Mouse (Mus musculus) large intestine, adult 2 months (tissue): ENCODE results near the gene Pcnx4. TPM values are rescaled to one million over a fixed set of nuclear protein-coding genes. Genes with fewer than 3 reads are reported as not detected.
A peak's percentile ranks its signal among the peaks of the same experiment; 100 is the strongest.

Source experiments
- DNase-seq: peaks from one replicate; pipeline ENCODE4 v3.0.0-alpha.2; 2012; ENCODE audit warnings: low read depth, low spot score
- WGBS: fragments of 180-500 bp; shearing (Covaris S2); methylation state at CpG from one replicate; pipeline ENCODE4 v1.1.7; 2018; 5-methylcytosine and 5-hydroxymethylcytosine counted together
- polyA plus RNA-seq: library from polyadenylated mRNA; depleted of rRNA; stranded (reverse); fragments of >200 nt; gene quantifications from 2 replicates; pipeline ENCODE4 v1.2.3, GENCODE M21; 2012; rRNA removed

Gene Pcnx4
- polyA plus RNA-seq, result 1.3 and 1.5 TPM in 2 replicates

DNA sequence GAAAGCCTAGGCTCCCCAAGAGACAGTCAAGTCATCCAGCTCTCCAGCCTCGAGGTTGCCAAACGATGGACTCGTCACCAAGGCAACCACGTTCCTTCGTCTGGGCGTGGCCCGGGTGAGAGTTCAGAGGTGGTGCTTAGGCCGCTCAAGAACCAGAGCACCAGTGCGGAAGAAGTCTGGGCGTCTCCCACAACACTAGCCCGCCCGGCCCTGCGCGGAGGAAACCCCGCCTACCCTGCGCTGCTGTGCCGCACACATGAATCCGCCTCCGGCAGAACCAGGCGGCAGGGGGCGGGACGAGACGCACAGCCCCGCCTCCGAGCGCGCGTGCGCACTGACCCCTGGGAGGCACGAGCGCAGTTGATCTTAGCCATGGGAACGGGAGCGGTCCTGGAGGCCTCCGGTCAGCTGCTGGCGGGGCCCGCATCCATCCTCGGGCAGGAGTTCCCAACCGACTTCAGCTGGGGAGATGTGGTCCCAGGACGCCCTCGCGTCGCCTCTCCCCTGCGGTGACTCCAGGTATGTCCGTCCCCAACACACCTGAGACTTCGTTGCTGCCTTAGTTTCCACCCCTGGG, at the start of gene Pcnx4:
Pcnx4 (plus strand) TSS at position 363 of the 577 bp plus-strand sequence.
- peak; percentile 88 for DNase-seq

DNA sequence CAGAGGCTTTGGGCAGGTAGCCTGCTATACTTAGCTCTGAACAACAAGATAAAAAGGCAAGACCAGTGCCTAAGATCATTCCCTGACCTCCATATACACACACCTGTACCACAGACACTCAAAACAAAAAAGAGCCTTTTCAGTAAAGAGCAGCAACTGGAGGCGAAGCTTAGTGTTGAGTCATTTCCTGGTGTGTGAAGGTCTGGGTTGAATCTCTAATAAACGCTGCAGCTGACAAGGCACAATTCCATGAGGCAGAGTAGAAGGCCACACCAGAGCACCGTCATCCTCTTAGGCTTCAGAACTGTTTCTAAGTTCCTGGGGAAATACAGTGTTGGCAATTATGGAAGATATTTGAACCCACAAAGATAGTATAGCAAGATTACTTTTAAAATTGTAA, 48.7 kb upstream of the Pcnx4 start:
- DNase-seq, result no peak
- WGBS, result 47% methylated on average over 3 of the region's 3 CpGs

More for the DNA sequence above, at the start of gene Pcnx4:
- under 1% methylated on average over 45 of the region's 45 CpGs for WGBS

DNA sequence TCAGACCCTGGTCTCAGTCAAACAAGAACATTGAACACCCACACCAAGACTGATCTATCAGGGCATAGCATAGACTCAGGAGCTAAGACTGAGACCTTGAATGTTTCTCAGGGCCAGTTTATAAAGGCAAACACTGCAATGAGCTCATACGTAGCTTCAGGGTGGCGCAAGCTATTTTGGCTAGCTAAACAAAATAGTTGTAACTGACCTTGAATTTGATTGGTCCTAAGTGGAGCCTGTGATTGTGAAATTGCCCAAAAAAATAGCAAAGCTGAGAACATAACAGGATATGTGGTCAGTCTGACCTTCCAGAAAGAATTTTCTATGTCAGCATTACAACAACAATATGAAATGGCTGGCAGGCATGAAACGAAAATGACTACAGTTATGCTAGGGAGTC, 46.2 kb upstream of the Pcnx4 start:
- 56% methylated on average over 3 of the region's 3 CpGs for WGBS
- DNase-seq, result no peak

DNA sequence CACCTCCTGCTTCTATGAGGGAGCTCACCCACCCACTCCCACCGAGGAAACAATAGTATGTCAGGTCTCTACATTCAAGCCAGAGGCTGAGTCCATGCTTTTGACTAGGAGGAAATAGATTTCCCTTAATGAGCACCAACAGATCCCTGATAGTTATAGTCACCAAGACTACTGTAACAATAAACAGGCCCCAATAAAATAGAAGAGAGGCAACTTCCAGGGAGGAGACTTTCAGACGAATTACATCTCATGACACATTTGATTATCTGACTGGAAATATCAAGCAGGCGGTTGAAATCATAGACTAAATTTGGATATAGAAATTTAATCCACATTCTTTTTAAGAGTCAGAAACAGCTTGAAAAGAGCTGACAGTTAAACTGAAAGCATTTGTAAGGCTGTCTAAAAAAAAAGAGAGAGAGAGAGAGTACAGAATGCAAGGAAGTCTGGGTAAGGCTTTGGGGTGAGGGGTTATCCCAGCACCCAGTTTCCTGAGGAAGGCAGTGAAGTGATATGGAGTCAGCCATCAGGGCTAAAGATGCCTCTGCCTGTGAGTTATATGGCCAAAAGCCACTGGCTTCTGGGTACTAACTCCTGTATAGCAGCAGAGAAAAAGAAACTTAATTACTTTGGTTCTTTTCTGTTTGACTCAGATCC, 45.0 kb upstream of the Pcnx4 start:
- DNase-seq, result no peak
- 38% methylated on average over 3 of the region's 3 CpGs for WGBS

DNA sequence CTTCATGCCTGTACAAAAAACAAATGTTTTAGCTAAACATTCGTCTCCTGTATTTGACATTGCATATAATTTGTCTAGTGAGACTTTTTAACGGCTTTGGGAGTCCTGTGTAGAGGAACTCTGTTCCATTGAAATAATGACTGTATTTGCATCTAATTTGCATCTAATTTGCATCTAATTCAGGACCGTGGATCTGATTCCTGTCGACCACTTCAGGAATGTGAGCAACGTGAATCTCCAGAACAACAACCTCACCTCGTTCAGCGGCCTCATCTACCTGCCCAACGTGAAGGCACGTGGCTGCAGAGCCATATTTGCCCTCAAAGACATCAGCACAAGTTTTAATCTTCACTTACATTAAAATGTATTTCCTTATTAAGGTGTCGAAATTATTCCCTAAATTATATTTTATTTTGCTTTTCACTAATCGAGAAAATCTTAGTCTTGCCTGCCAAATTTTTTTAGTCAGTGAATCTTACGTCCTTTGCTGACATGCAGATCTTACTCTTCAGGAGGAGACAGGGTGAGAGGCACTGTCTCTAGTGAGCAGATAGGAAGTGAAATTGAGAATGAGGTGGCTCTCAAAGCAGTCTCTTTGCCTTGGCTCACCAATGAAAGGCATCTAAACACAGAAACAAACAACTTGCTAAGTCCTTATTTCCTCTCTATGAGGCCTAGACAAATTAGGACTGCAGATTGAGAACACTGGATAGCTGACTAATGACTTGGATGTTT, 39.1 kb upstream of the Pcnx4 start:
- no peak for DNase-seq
- WGBS, result 75% methylated on average over 12 of the region's 12 CpGs

DNA sequence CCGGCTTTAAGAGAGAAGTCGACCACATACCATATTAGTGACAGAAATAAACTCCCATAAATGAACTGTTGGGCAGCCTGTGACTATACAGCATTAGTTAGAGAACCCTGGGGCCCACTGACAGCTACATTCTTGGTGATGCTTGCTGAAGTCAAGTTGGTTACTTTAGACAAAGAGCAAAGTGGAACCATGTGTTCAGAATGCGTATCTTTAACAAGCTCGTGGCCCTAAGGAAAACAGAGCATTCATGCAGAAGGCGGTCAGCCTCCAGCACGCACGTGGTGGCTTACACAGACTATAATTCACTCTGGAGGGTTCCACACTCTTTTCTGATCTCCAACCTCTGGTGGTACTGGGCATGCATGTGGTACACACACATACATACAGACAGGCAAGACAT, 26.6 kb upstream of the Pcnx4 start:
- 76% methylated on average over 7 of the region's 7 CpGs for WGBS
- no peak for DNase-seq

DNA sequence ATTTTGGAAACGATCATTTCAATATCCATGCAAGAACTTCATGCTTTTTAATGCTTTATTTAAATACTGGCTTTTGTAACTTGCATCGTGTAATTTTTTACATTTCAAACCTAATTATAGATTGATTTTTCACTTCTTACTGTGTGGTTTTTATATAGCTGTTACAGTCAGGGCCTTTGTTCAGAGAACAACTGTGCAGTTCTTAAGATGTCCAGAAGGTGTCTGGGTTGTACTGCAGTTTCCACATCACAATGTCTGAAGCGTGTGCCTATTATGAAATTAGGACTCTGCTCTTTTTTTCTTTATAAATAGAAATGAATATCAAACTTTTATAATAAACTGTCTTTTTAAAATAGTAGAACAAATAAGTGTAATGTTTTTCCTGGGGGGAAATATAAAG, 20.7 kb upstream of the Pcnx4 start:
- WGBS, result 58% methylated on average over 3 of the region's 3 CpGs
- DNase-seq, result no peak

DNA sequence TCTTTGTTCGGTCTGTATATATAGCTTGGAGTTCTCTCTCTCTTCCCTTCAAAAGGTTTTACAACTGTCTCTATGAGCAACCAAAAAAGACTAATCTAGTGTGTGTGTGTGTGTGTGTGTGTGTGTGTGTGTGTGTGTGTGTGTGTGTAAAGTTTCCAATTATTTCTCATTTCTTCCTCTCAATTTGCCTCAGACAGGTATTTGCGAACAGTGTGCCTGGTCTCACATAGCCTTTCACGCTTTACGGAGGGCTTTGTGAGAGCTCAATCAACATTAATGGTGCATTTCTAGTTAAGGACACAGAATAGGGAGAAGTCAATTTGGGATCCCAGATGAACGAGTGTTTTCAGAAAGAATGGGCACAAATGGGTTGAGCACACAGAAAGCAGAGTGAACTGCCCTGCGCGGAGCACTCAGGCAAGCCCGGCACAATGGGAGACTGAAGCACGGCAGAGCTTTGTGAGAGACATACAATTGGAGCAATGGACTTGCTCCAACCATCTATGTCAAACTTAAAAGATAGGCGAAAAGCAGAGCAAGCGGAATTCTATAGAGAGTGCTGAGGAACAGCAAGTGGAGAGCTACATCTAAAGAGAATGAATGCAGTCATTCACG, 18.0 kb upstream of the Pcnx4 start:
- 83% methylated on average over 12 of the region's 12 CpGs for WGBS
- no peak for DNase-seq

DNA sequence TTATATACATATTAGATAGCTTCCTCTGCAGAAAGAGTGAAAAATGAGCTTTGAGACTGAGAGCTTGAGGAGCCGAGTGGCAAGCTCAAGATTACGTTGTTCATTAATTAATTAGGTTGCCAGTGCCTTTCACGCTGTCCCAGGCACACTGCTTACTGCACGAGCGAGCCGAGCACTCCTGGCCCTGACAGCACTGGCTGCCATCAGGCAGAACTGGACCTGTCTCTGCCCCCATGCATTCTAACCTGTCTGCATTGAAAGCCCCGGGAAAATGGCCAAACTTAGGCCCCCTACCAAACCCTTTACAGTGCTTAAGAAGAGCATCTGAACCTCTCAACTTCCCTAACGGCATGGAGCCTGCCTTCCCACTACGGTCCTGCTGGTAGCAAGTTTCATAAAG, 16.8 kb upstream of the Pcnx4 start:
- no peak for DNase-seq
- WGBS, result 75% methylated on average over 9 of the region's 9 CpGs

DNA sequence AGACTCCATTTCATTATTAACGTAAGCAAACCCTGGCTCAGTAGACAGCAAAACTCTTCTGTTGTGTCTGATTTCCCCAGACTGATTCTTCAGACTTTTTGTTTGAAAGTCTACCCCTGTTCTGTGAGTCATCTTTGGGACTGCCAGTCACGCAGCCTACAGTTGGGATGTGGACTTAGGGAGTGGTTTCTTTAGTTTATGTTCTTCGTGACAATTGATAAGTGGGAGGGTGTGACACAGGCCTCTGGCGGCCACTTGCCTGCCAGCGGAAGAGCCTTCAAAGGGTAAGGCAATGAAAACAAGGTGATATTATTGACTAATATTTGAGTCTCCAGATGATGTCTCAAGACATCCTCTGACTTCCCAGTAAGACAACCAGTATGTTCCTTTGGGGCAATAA, 16.3 kb upstream of the Pcnx4 start:
- 39% methylated on average over 5 of the region's 5 CpGs for WGBS
- DNase-seq, result no peak

DNA sequence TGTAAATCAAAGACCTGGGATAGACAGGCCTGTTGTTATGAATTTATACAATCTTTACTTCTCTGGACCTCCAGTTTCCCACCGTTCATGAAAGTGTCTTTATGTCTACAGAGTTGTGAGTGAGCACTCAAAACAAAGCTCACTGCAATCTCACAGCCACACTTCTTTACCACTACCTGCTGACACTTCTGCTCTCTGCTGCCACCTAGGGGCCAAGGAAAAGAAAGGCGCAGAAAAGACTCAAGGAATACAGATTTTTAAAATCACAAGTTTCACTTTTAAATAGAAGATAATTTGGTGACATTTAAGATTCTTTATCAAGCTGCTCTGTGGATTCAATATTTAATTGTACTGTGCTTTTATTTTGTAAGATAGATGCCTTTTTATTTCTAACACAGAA, 15.5 kb upstream of the Pcnx4 start:
- peak; percentile 60 for DNase-seq
- WGBS, result 1% methylated on average over 2 of the region's 2 CpGs

DNA sequence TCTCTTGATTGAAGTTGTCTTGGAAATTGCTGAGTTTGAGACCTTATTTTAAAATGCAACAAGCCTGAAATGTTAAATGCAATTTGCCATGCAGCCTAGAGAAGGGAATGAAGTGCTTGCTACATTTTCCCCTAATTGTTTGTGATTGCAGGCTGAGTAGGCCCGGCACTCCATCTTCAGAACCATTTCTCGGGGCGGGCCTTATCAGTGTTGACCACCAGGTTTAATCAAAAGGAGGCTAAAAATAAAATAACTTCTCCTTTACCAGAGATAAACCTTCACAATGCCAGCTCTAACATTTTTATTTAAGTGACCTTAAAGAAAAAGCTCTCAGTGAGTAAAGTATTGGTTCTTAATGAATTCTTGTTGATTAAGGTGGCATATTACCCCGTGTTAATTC, 10.6 kb upstream of the Pcnx4 start:
- DNase-seq, result no peak
- WGBS, result 80% methylated on average over 4 of the region's 4 CpGs

DNA sequence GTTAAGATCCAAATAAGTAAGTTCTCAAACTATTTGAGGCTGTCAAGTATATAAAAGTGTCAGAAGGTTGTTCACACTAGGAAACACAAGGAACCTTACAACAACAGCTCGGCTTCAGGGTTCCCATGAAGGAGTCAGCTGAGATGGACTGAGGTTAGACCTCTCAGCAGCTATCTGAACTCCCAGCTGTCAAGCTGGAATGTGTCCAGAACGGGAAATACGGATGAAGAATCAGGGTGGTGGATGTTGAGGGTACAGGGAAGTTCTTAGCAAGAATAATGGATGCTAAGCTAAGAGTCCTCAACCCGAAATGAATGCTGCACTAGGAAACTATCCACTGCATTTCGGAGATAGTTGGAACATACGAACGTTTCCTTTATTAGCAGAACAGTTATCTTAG, 3.9 kb upstream of the Pcnx4 start:
- no peak for DNase-seq
- WGBS, result 73% methylated on average over 7 of the region's 7 CpGs

DNA sequence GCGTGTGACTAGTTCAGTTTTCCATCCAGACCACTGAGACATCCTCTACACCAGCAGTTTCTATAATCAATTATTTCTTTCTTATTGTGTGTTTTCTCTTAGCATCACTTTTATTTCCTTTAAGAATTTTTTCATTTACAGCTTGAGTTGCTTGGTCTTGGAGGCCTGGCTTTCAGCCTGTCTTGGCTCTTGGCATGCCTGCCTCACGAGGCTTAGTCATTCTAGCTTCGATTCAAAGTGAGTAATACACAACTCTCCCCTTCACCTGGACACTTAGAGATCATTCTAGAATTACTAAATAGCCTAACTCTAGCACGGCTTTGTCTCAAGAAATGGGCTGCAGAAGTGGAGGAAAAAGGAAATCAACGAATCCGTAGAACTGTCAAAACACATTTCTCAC, 2.2 kb upstream of the Pcnx4 start:
- WGBS, result 78% methylated on average over 6 of the region's 6 CpGs
- no peak for DNase-seq

DNA sequence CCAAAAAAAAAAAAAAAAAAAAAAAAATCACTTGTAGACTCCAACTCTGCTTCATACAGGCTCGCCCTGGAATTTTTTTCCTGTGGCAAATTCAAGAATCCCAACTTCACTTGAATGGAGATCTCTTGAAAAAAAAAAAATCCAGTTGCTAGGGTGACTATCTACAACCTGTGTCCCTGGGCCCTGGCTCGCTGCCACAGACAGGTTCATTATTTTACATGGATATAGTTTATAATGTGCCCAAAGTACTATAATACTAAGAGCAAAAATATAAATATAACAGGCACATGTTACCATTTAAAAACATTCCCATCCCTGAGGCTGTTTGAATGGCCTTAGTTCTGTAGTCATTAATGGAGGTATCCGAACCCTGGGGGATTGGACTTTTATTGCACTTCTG, 584 bp upstream of the Pcnx4 start:
- 38% methylated on average over 3 of the region's 3 CpGs for WGBS
- DNase-seq, result no peak

DNA sequence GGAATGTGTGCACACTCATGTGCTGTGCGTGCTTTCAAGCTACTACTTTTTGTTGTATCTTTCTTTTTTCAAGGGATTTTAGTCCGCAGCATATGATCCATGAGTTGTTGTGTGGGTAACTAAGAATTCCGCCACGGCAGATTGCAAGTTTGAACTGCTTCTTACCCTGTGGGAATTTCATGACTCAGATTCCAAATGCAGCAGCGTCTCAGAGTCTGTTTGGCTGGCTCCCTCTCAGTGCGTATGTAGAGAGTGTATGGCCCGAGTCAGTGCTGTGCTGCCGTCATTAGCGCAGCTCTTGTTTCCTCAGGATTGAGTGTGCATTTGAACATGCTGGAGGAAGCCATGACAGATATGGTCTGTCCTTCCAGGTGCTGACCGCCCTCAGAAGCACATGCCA, 2.4 kb downstream of the Pcnx4 start:
- 89% methylated on average over 10 of the region's 10 CpGs for whole genome bisulfite sequencing
- DNase-seq, result no peak

DNA sequence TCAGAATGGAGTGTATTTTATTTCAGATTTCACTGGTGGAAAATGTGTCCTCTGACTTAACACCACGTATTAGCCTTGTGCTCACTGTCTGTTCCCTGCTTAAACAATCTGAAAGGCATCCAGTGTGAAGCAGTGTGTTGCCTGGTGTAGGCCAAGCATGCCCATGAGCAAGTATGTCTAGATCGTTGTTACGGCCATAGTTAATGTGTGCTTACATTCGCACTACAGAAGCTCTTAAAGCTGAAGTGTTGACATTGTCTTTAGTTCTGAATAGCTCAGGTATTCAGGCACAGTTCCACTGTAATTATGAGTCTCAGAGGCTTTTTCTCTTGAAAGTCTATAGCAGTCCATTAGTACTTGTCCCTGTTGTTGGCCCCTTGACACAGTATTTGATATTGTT, 18.2 kb downstream of the Pcnx4 start:
- DNase-seq, result no peak
- 55% methylated on average over 4 of the region's 4 CpGs for WGBS

DNA sequence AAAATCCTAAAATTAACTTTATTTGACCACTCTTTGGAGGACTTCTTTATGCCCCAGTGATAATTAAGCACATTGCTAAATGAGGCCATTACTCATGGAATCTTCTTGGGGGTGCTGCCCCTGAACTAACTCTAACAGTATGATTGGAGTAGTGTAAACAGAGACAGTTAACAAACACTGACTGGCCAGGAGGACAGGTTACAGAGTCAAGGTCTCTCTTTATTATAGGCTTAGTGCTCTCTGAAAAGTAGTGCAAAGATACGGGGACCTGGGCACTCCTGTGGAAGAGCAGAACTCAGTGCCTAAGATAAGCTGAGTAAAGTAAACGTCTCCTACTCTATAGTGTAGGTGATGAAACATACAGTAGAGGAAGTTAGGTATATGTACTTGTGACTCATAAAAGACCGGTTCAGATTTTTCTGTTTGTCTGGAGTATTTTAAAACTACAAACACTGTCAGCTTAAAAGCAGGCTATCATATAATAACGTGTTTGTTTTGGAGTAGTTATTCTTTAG, 28.2 kb downstream of the Pcnx4 start:
- 30% methylated on average over 4 of the region's 4 CpGs for WGBS

DNA sequence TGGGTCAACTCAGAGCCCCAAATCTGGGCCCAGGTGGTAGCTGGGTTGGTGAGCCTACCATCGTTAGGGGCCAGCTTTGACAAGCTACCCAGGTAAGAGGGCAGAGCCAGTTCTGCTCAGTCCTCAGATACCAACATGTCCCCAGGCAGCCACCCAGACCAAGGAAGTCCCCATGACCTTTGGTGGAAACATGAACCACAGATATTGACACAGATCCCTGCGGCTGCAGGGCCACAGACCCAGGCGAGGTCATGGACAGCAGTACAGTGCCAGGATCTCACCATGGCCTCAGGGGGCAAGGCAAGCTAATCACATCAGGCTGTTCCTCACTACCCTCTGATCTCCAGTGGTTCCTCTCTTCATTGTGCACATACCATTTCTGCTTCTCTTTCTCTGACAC, 45.8 kb downstream of the Pcnx4 start:
- 89% methylated on average over 3 of the region's 3 CpGs for WGBS
- DNase-seq, result no peak

More for the DNA sequence above, 28.2 kb downstream of the Pcnx4 start:
- no peak for DNase-seq

DNA sequence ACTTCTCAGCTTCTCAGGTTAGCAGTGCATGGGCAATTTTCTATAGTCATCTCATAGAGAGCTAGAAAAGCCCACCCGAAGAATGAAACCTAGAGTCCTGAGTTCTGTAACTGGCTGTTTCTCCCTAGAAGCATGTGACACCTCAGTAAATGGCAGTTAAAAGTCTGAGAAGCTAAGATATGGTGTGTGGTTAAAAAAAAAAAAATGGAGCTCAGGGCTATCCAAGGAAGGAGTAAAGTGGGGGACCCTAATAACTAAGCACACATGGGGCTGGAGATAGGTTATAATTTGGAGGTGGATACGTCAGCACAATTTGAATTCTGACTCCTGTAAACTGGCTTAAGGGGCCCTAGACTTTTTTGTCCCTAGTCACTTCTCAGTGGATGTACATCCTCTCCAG, 46.9 kb downstream of the Pcnx4 start:
- 93% methylated on average over 2 of the region's 2 CpGs for WGBS
- no peak for DNase-seq

DNA sequence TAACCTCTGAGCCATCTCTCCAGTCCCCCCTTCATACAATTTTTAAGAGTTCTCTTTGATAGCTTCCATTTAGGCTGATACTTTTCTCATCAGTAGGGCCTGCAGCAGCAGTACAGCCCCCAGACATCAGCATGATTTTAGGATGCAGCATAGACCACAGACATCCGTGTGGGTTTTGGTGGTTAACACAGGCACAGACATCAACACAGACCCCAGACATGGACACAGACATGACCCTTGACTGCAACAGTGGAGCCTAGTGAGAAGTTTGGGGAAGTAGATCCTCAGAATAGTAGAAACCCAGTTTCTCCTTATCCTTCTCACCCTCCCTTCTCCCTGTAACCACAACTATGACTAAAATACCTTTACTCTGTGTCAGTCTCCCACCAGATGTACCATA, 49.2 kb downstream of the Pcnx4 start:
- DNase-seq, result no peak
- 88% methylated on average over 1 of the region's 1 CpGs for WGBS
